Mouse (Mus musculus) testis, postnatal 10 days (tissue): ENCODE data around the gene Fen1.
"Not testable (repeated sequence)": the region's sequence is repeated elsewhere in the genome, so short reads cannot be mapped to it uniquely, and the experiment has no call there.

ENCODE experiments used
- DNase-seq: peaks from one replicate; pipeline ENCODE4 v3.0.0; 2021; ENCODE audit warnings: low spot score

Gene Fen1

DNA sequence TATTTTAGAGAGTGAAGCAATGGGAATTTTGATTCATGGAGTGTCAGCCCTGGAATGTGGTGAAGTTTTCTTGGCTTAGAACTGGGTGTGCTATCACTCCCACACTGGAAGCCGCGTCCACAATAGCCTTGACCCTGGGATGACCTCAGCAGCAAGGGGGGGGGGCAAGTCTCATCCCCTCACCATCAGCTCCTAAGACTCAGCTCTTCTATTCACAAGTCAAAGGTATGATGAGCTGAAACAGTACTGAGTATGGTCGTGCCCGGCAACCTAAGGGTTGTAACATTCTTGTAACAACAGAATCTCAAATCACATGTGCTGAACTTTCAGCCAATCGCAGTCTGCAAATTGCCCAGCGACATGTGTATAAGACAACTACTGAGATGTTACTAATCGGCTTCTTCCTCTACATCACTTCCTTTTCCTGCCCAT, 27.0 kb downstream of the Fen1 start:
- DNase-seq = peak; percentile 63

GRCm38 (mm10) chr19:10176477-10176876, 27.5 kb downstream of the Fen1 start:
- no peak for DNase-seq

GRCm38 (mm10) chr19:10174956-10175355, 29.0 kb downstream of the Fen1 start:
- DNase-seq = peak; percentile 36

GRCm38 (mm10) chr19:10173844-10174539, 30.0 kb downstream of the Fen1 start:
- peak; percentile 27 for DNase-seq

DNA sequence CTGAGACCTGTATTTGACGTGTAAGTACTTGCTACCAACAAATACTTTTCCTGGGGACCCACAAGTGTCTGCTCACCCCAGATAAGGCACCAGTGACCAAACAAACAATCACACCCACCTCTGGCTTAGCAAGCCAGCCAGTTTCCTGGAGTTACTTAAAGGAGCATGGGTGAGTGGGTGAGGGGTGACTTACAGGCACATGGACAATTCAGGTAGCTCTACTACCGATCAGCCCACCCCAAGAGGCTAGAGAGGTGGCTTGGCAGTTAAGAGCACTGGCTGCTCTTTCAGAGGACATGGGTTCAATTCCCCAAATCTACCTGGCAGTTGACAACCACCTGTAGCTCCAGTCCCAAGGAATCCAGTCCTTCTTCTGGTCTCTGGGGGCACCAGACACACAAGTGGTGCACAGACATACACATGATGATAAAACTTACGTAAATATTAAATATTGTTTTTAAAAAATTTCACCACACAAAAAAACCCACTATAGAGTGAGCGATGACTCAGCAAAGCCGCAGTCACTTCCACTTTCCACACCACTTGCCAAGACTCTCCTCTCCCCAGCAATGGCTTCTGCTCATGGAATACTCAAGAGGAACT, 30.8 kb downstream of the Fen1 start:
- DNase-seq = peak; percentile 30

DNA sequence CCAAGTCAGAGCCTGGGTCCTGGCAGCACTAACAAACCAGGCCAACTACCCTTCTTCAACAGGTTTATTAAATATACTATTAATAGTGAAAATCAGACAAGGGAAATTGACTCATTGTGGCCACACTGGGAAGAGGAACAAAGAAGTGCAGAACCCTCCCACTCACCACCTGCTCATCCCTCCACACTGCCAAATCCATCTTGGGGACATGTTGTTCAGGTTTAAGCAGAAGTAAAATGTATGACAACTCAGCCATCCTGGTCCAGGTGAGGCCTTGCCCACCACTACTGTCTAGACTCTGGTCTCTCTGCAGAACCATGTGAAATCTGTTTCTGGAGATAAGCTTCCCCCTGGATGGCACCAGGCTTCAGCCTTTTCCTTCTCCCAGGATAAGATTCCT, 32.1 kb downstream of the Fen1 start:
- no peak for DNase-seq

- peak; percentile 23 for DNase-seq
Measured at GRCm38 (mm10) chr19:10171359-10171758, 32.6 kb downstream of the Fen1 start.

DNA sequence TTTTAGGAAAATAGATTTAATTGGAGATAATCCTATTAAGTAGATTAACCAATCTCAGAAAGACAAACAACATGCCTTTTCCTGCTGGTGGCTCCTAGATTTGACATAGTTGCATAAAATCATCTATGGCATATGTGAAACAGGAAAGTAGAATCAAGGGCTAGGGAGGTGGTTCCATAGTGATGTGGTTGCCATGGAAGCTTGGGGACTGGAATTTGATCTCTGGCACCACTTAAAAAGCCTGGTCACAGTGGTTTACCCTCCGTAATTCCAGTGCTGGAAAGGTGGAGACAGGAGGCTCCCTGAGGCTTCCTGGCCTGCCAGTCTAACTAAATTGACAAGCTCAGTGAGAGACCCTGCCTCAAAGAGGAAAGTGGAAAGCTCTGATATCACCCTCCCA, 33.5 kb downstream of the Fen1 start:
- peak; percentile 12 for DNase-seq

GRCm38 (mm10) chr19:10169692-10170330, 34.2 kb downstream of the Fen1 start:
- peak; percentile 7 for DNase-seq

- DNase-seq = no peak
Measured at GRCm38 (mm10) chr19:10169179-10169578, 34.8 kb downstream of the Fen1 start.

DNA sequence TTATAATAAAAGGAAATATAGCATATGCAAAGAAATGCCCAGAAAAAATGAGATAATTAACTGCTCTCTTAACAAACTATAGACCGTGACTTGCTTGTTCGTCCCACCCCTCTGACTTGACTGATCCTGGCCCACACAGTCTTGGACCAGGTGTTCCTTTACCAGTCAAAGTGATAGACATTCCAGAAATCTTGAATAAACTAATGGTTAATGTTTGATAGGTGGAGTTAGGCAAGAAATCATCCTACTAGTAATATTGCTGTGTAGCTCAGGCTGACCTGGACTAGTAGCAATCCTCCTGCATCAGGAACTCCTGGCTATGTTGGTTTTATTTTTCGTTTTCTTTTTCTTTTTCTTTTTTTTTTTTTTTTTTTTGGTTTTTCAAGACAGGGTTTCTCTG, 35.5 kb downstream of the Fen1 start:
- DNase-seq = no peak

DNA sequence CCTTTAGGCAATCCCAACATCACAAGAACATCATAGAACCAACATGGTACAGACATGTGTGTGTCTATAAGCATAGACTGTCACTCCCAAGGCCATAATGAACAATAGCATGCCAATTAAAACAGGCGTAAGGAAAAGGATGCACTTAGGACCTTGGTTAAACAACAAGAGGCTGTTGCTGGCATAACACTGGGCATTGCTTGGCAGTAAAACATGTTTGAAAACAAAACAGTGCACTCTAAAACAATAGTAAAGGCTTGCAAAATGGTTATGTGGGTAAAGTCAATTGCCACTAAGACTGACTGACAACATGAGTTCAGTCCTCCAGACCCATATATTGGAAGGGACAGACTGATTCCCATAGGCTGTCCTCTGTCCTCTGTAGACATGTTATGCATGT, 36.0 kb downstream of the Fen1 start:
- DNase-seq = no peak

- no peak for DNase-seq
Measured at GRCm38 (mm10) chr19:10167112-10167511, 36.9 kb downstream of the Fen1 start.

DNA sequence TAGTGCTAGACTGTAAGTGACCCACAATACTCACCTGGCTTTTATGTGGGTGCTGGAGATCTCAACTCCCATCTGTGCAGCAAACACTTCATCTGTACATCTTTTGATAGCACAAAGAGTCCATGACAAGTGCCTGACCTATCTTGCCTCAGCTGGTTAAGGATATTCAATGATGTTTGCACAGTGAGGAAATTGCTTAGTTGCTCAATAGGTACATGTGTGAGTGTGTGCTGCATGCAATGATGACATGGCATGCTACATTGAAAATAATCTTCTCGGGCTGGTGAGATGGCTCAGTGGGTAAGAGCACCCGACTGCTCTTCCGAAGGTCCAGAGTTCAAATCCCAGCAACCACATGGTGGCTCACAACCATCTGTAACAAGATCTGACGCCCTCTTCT, 38.0 kb downstream of the Fen1 start:
- not testable (repeated sequence) for DNase-seq

GRCm38 (mm10) chr19:10163896-10164295, 40.1 kb downstream of the Fen1 start:
- no peak for DNase-seq

DNA sequence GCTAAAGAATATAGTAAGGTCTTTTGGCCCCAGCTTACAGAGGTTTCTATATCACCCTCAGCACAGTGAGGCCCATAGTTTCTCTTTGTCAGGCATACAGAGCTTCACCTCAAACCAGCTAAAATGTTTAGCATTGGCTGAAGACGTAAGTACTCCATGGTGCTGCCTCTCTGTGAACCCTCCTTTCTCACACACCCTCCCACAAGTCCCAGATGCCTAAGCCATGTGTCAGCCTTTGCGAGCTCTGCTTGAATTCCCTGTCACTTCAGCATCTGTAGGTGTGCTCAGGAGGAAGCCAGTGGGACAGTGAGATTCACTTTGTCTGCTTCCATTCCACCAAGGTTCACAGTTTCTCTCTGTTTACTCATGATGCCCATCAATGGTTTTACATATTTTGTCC, 46.2 kb downstream of the Fen1 start:
- no peak for DNase-seq

DNA sequence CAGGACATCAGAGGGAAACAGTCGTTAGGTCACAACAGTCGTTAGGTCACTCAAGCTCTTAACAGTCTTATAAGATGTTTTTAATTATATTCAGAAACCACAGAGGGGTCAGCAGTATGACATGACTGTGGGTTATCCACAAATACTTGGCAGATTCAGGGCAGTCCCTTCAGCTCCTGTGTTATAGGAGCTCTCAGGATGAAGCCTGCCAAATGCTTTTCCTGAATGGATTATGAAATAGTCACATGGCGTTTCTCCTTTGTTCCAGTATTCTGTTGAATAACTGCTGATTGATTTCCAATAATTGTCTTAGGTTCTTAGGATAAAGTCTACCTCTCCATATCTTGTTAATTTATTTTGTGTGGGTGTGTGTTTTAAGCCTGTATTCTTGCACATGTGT, 54.8 kb downstream of the Fen1 start:
- DNase-seq = no peak
